Mouse (Mus musculus): ENCODE measurements at regions not wholly inside any gene's neighbourhood (a gene's known extent, or its start where the extent isn't known, plus 50 kb on each side); places are given as distances from the start of the nearest gene placed in this dataset.

DNA sequence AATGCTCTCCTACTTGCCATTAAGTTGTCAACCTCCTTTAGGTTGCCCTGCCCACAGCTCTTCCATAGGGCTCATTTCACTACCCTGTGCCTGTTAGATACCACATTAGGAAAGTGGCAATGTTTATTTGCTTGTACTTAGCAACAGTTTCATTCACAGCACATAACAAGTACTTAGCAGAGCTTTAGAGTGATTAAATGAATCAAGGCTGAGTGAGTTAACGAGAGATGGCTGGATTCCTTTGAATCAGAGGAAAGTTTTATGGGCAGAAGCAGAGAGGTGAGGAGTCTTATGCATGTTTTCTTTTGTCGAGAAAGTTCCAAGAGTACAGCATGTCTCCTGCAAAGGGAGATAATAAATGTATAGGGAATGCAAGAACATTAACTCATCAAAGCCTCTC lies 60.5 kb downstream of the Ptgs2 start:
- Histone ChIP-seq H3K4me1 (ENCODE audit: control insufficient read depth, insufficient read depth, low read length) (no peaks in the 10 kb centered on the region), H3K9ac (ENCODE audit: low read depth, poor library complexity, severe bottlenecking) (no peak overlapping the region), H3K27ac (ENCODE audit: insufficient read depth, low read length) (no peak overlapping the region), H3K27me3 (ENCODE audit: control insufficient read depth, insufficient read depth, low read length, poor library complexity, severe bottlenecking) (no peaks in the 10 kb centered on the region), H3K4me3 (ENCODE audit: low read depth, low read length) (no peak overlapping the region), H3K9me3 (replicated peaks; ENCODE audit: control insufficient read depth, insufficient read depth, low read length, poor library complexity, severe bottlenecking) (no peaks in the 10 kb centered on the region), H3K36me3 (ENCODE audit: control insufficient read depth, insufficient read depth, low read length, poor library complexity, severe bottlenecking) (no peaks in the 10 kb centered on the region)
- TF ChIP-seq EP300 (IDR thresholded peaks at IDR 0.05; ENCODE audit: insufficient read depth, low read depth, low read length) (no peak), POLR2A (IDR thresholded peaks at IDR 0.05; ENCODE audit: insufficient read depth, low read length) (no peak), CTCF (IDR thresholded peaks at IDR 0.05; ENCODE audit: low read depth, low read length) (no peak)

GRCm38 (mm10) chr1:150164890-150165596 lies 65.2 kb downstream of the Ptgs2 start:
- Histone ChIP-seq H3K9me3 (replicated peaks; ENCODE audit: control insufficient read depth, insufficient read depth, low read length, poor library complexity, severe bottlenecking) (no peaks in the 10 kb centered on the region), H3K27me3 (ENCODE audit: control insufficient read depth, insufficient read depth, low read length, poor library complexity, severe bottlenecking) (no peaks in the 10 kb centered on the region), H3K27ac (ENCODE audit: insufficient read depth, low read length) (no peak overlapping the region), H3K4me3 (ENCODE audit: low read depth, low read length) (no peak overlapping the region), H3K36me3 (ENCODE audit: control insufficient read depth, insufficient read depth, low read length, poor library complexity, severe bottlenecking) (no peaks in the 10 kb centered on the region), H3K4me1 (ENCODE audit: control insufficient read depth, insufficient read depth, low read length) (no peaks in the 10 kb centered on the region), H3K9ac (ENCODE audit: low read depth, poor library complexity, severe bottlenecking) (no peak overlapping the region)
- TF ChIP-seq CTCF (IDR thresholded peaks at IDR 0.05; ENCODE audit: low read depth, low read length), result no peak
- no peak for TF ChIP-seq POLR2A (IDR thresholded peaks at IDR 0.05; ENCODE audit: insufficient read depth, low read length)
- no peak for TF ChIP-seq EP300 (IDR thresholded peaks at IDR 0.05; ENCODE audit: insufficient read depth, low read depth, low read length)

DNA sequence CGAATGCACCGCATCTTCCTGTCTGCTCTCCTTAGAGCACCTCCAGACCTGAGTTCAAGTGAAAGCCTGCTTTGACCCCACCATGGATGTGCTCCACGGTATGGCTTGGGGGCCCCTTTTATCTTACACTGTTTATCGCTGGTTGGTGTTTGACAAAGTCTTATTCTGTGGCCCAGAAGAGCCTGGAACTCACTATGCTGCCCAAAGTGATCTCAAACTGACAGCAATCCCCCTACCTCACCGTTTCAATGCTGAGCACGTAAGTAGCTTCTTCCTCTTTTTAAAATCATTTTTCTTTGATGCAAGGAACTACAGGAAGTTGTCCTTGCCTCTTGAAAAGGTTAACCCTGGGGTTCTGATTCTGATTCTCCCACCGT lies 65.8 kb downstream of the Ptgs2 start:
- Histone ChIP-seq H3K36me3 (ENCODE audit: control insufficient read depth, insufficient read depth, low read length, poor library complexity, severe bottlenecking) (no peaks in the 10 kb centered on the region), H3K27me3 (ENCODE audit: control insufficient read depth, insufficient read depth, low read length, poor library complexity, severe bottlenecking) (no peaks in the 10 kb centered on the region), H3K4me1 (ENCODE audit: control insufficient read depth, insufficient read depth, low read length) (no peaks in the 10 kb centered on the region), H3K9me3 (replicated peaks; ENCODE audit: control insufficient read depth, insufficient read depth, low read length, poor library complexity, severe bottlenecking) (no peaks in the 10 kb centered on the region), H3K27ac (ENCODE audit: insufficient read depth, low read length) (no peak overlapping the region), H3K4me3 (ENCODE audit: low read depth, low read length) (no peak overlapping the region), H3K9ac (ENCODE audit: low read depth, poor library complexity, severe bottlenecking) (no peak overlapping the region)
- TF ChIP-seq EP300 (IDR thresholded peaks at IDR 0.05; ENCODE audit: insufficient read depth, low read depth, low read length) (no peak), POLR2A (IDR thresholded peaks at IDR 0.05; ENCODE audit: insufficient read depth, low read length) (no peak), CTCF (IDR thresholded peaks at IDR 0.05; ENCODE audit: low read depth, low read length) (no peak)

GRCm38 (mm10) chr1:150167172-150167571 lies 67.3 kb downstream of the Ptgs2 start:
- H3K27ac ChIP-seq (ENCODE audit: insufficient read depth, low read length), result no peak overlapping the region
- H3K27me3 ChIP-seq (ENCODE audit: control insufficient read depth, insufficient read depth, low read length, poor library complexity, severe bottlenecking), result no peaks in the 10 kb centered on the region
- H3K4me1 ChIP-seq (ENCODE audit: control insufficient read depth, insufficient read depth, low read length), result no peaks in the 10 kb centered on the region
- TF ChIP-seq EP300 (IDR thresholded peaks at IDR 0.05; ENCODE audit: insufficient read depth, low read depth, low read length), result no peak
- no peak for TF ChIP-seq POLR2A (IDR thresholded peaks at IDR 0.05; ENCODE audit: insufficient read depth, low read length)
- TF ChIP-seq CTCF (IDR thresholded peaks at IDR 0.05; ENCODE audit: low read depth, low read length), result no peak
- H3K36me3 ChIP-seq (ENCODE audit: control insufficient read depth, insufficient read depth, low read length, poor library complexity, severe bottlenecking), result no peaks in the 10 kb centered on the region
- H3K4me3 ChIP-seq (ENCODE audit: low read depth, low read length), result no peak overlapping the region
- no peaks in the 10 kb centered on the region for H3K9me3 ChIP-seq (replicated peaks; ENCODE audit: control insufficient read depth, insufficient read depth, low read length, poor library complexity, severe bottlenecking)
- no peak overlapping the region for H3K9ac ChIP-seq (ENCODE audit: low read depth, poor library complexity, severe bottlenecking)

DNA sequence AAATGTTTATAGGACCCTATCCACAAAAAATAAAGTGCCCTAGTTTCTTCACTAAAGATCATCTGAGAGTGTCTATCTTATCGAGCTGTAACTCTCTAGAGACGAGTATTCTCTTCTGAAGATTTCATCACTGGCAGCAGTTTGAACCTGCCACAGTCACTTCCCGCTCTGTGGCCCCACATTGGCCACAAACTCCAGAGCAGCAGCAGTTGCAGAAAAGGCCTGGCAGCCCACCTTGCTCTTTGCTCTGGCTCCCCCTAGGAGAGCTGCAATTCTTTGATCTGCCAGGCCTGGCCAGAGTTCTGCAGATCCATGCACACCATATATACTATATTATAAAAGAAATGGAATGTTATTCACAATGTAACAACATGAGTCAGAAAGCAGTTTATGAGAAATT lies 74.4 kb downstream of the Ptgs2 start:
- Histone ChIP-seq H3K27me3 (ENCODE audit: control insufficient read depth, insufficient read depth, low read length, poor library complexity, severe bottlenecking) (no peaks in the 10 kb centered on the region), H3K9ac (ENCODE audit: low read depth, poor library complexity, severe bottlenecking) (no peak overlapping the region), H3K4me1 (ENCODE audit: control insufficient read depth, insufficient read depth, low read length) (no peaks in the 10 kb centered on the region), H3K9me3 (replicated peaks; ENCODE audit: control insufficient read depth, insufficient read depth, low read length, poor library complexity, severe bottlenecking) (no peaks in the 10 kb centered on the region), H3K36me3 (ENCODE audit: control insufficient read depth, insufficient read depth, low read length, poor library complexity, severe bottlenecking) (no peaks in the 10 kb centered on the region), H3K4me3 (ENCODE audit: low read depth, low read length) (no peak overlapping the region), H3K27ac (ENCODE audit: insufficient read depth, low read length) (no peak overlapping the region)
- TF ChIP-seq POLR2A (IDR thresholded peaks at IDR 0.05; ENCODE audit: insufficient read depth, low read length) (no peak), EP300 (IDR thresholded peaks at IDR 0.05; ENCODE audit: insufficient read depth, low read depth, low read length) (no peak), CTCF (IDR thresholded peaks at IDR 0.05; ENCODE audit: low read depth, low read length) (no peak)

DNA sequence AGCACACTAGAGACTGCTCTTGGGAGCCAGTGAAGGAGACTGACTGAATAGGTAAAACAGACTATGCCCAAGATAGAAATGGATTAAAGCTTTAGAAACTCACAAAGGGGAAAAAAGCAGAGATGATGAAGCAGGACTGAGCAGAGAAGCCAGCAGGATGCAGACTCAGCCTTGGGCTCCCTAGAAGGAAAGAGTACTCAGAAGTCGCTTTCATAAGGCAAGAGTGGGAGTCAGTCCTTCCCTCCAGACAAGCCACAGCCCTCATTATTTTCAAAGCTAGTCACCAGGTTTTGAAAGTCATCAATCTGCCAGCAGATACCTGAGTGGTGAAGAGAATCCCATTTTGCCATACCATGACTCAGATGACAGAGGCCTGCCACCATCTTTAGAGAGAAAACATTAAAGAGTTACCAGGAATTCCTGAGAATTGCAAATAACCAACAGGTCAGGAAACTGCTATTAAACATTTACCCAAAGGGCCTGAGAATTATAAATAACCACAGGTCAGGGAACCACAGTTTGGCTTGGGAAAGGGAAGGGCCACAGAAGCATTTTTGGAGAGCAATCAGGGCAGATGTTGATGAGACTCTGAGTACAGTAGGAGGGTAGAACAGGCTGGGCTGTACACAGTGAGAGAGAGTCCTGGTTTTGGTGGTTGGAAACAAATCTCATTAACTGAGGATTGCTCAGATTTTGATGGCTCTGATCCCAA lies 77.4 kb downstream of the Ptgs2 start:
- no peaks in the 10 kb centered on the region for H3K9me3 ChIP-seq (replicated peaks; ENCODE audit: control insufficient read depth, insufficient read depth, low read length, poor library complexity, severe bottlenecking)
- no peaks in the 10 kb centered on the region for H3K4me1 ChIP-seq (ENCODE audit: control insufficient read depth, insufficient read depth, low read length)
- no peak overlapping the region for H3K9ac ChIP-seq (ENCODE audit: low read depth, poor library complexity, severe bottlenecking)
- no peaks in the 10 kb centered on the region for H3K36me3 ChIP-seq (ENCODE audit: control insufficient read depth, insufficient read depth, low read length, poor library complexity, severe bottlenecking)
- H3K4me3 ChIP-seq (ENCODE audit: low read depth, low read length), result no peak overlapping the region
- H3K27ac ChIP-seq (ENCODE audit: insufficient read depth, low read length), result no peak overlapping the region
- no peaks in the 10 kb centered on the region for H3K27me3 ChIP-seq (ENCODE audit: control insufficient read depth, insufficient read depth, low read length, poor library complexity, severe bottlenecking)
- TF ChIP-seq EP300 (IDR thresholded peaks at IDR 0.05; ENCODE audit: insufficient read depth, low read depth, low read length) (no peak), CTCF (IDR thresholded peaks at IDR 0.05; ENCODE audit: low read depth, low read length) (no peak), POLR2A (IDR thresholded peaks at IDR 0.05; ENCODE audit: insufficient read depth, low read length) (no peak)

Measured in ES-Bruce4 (cell line).